Mouse (Mus musculus): Measurements from ENCODE around the gene Zfp36.

Gene Zfp36

DNA sequence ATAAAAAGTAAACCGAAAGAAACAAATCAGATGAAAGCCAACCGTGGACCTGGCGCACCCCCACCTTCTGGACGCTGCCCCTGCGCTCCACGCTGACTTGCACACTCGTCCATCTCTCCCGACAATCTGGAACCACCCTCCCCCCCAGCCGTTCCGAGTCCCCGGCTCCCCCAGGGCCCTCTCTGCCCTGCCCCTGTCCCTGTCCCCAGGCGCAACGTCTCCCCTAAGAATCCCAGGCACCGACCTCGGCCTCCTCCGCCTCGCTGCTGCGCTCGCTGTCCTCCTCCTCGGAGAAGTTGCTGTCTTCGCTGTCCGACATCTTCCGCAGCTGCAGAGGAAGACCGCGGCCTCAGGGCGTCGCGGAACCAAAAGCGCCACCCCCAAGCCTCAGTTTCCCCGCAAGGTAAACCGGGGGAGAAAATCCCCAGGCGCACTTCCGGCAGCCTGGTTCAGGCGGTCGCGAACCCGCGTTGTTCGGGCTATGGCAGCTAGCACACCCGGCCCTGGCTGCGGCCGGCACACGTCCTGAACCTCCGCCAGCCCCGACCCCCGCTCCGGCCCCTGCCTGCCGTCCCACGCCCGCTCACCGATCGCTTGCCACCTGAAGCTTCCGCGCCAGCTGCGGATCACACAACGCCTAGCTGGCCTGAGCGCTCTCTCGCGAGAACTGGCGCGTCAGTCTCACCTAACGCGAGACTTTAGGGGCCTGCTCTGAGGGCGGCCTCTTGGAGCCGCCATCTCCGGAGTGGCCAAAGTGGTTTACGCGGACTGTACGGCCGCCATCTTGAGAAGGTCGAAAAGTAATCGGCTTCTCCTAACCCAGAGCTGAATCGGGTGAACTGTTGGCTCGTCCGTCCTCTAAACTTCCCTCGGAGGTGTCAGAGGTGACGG lies 41.7 kb downstream of the Zfp36 start, which contains the start of gene Supt5:
Supt5 (minus strand) TSS at position 639 of the 891 bp plus-strand sequence.
- peak; percentile 95 to 98 for DNase-seq (ENCODE audit: low spot score in 2 of 2)

GRCm38 (mm10) chr7:28335471-28335870 lies 44.6 kb downstream of the Zfp36 start:
- DNase-seq (ENCODE audit: low spot score in 2 of 2) = no peak

- no peak for DNase-seq (ENCODE audit: low spot score in 2 of 2)
Measured at GRCm38 (mm10) chr7:28334534-28334933, 45.5 kb downstream of the Zfp36 start.

- DNase-seq (ENCODE audit: low spot score in 2 of 2) = no peak
Measured at GRCm38 (mm10) chr7:28328260-28328659, 51.8 kb downstream of the Zfp36 start.

Measured in urinary bladder, postnatal 36 days (tissue).